Mouse (Mus musculus): ENCODE measurements around the gene Slc30a2.
A peak's percentile ranks its signal among the peaks of the same experiment; 100 is the strongest.
"Not testable (repeated sequence)": the region's sequence is repeated elsewhere in the genome, so short reads cannot be mapped to it uniquely, and the experiment has no call there.

Slc30a2 gene

GRCm38 (mm10) chr4:134359649-134360048 lies 16.7 kb downstream of the Slc30a2 start:
- no peak for DNase-seq

- DNase-seq: no peak
Measured at GRCm38 (mm10) chr4:134361215-134361614, 18.2 kb downstream of the Slc30a2 start.

- DNase-seq: no peak
Measured at GRCm38 (mm10) chr4:134362124-134362523, 19.1 kb downstream of the Slc30a2 start.

GRCm38 (mm10) chr4:134362586-134362985 lies 19.6 kb downstream of the Slc30a2 start:
- peak; percentile 59 to 74 for DNase-seq

- no peak for DNase-seq
Measured at GRCm38 (mm10) chr4:134365280-134365679, 22.3 kb downstream of the Slc30a2 start.

GRCm38 (mm10) chr4:134370649-134371221 lies 27.8 kb downstream of the Slc30a2 start:
- DNase-seq: no peak

GRCm38 (mm10) chr4:134371316-134371855 lies 28.4 kb downstream of the Slc30a2 start:
- DNase-seq: no peak

- peak; percentile 41 to 55 for DNase-seq
Measured at GRCm38 (mm10) chr4:134372294-134372747, 29.3 kb downstream of the Slc30a2 start.

GRCm38 (mm10) chr4:134373295-134373694 lies 30.3 kb downstream of the Slc30a2 start:
- no peak for DNase-seq

GRCm38 (mm10) chr4:134374306-134374705 lies 31.3 kb downstream of the Slc30a2 start:
- DNase-seq: no peak

- DNase-seq: no peak
Measured at GRCm38 (mm10) chr4:134378089-134378615, 35.2 kb downstream of the Slc30a2 start.

GRCm38 (mm10) chr4:134379510-134379909 lies 36.5 kb downstream of the Slc30a2 start:
- no peak for DNase-seq

- DNase-seq: not testable (repeated sequence)
Measured at GRCm38 (mm10) chr4:134383750-134384149, 40.8 kb downstream of the Slc30a2 start, which contains the start of gene Extl1. Gene Extl1, minus strand, starts transcription at chr4:134383850.

GRCm38 (mm10) chr4:134387268-134387667 lies 44.3 kb downstream of the Slc30a2 start:
- DNase-seq: no peak

GRCm38 (mm10) chr4:134388397-134388796 lies 45.4 kb downstream of the Slc30a2 start:
- DNase-seq: no peak

- no peak for DNase-seq
Measured at GRCm38 (mm10) chr4:134391636-134392035, 48.7 kb downstream of the Slc30a2 start.

GRCm38 (mm10) chr4:134392595-134392994 lies 49.6 kb downstream of the Slc30a2 start:
- DNase-seq: no peak

GRCm38 (mm10) chr4:134393026-134393425 lies 50.0 kb downstream of the Slc30a2 start:
- no peak for DNase-seq

GRCm38 (mm10) chr4:134395142-134395541 lies 52.2 kb downstream of the Slc30a2 start:
- DNase-seq: no peak

- peak; percentile 81 to 92 for DNase-seq
Measured at GRCm38 (mm10) chr4:134395977-134396825, 53.2 kb downstream of the Slc30a2 start, which contains the start of gene Pafah2. Gene Pafah2, plus strand, starts transcription at chr4:134396320.

- no peak for DNase-seq
Measured at GRCm38 (mm10) chr4:134397121-134397520, 54.1 kb downstream of the Slc30a2 start.

GRCm38 (mm10) chr4:134397732-134398131 lies 54.8 kb downstream of the Slc30a2 start:
- DNase-seq: no peak

- no peak for DNase-seq
Measured at GRCm38 (mm10) chr4:134400206-134400605, 57.2 kb downstream of the Slc30a2 start.

Measured in thymus, adult 18-20 months (tissue).